Mouse (Mus musculus) spleen, adult 12 weeks (tissue): ENCODE results near the gene Nfatc4.

ENCODE experiments used
- DNase-seq: peaks from one replicate; pipeline ENCODE4 v3.0.0; 2022; ENCODE audit warnings: low spot score

Gene Nfatc4

GRCm38 (mm10) chr14:55822435-55822990, 431 bp upstream of the Nfatc4 start:
- peak; percentile 39 for DNase-seq

GRCm38 (mm10) chr14:55824001-55824480, 1.1 kb downstream of the Nfatc4 start:
- DNase-seq, result no peak

GRCm38 (mm10) chr14:55824481-55825215, 1.7 kb downstream of the Nfatc4 start:
- DNase-seq, result no peak

- no peak for DNase-seq
Measured at GRCm38 (mm10) chr14:55825216-55826051, 2.5 kb downstream of the Nfatc4 start.

- DNase-seq, result no peak
Measured at GRCm38 (mm10) chr14:55826142-55826541, 3.2 kb downstream of the Nfatc4 start.

- no peak for DNase-seq
Measured at GRCm38 (mm10) chr14:55826551-55827340, 3.8 kb downstream of the Nfatc4 start.

GRCm38 (mm10) chr14:55828716-55829263, 5.8 kb downstream of the Nfatc4 start:
- DNase-seq, result no peak

- no peak for DNase-seq
Measured at GRCm38 (mm10) chr14:55829854-55830253, 6.9 kb downstream of the Nfatc4 start.

GRCm38 (mm10) chr14:55830331-55830730, 7.4 kb downstream of the Nfatc4 start:
- no peak for DNase-seq

- no peak for DNase-seq
Measured at GRCm38 (mm10) chr14:55833126-55833525, 10.2 kb downstream of the Nfatc4 start.

GRCm38 (mm10) chr14:55834808-55835533, 12.0 kb downstream of the Nfatc4 start:
- DNase-seq, result no peak

- no peak for DNase-seq
Measured at GRCm38 (mm10) chr14:55838312-55838711, 15.4 kb downstream of the Nfatc4 start.

- DNase-seq, result no peak
Measured at GRCm38 (mm10) chr14:55838740-55839139, 15.8 kb downstream of the Nfatc4 start.

GRCm38 (mm10) chr14:55840853-55841366, 18.0 kb downstream of the Nfatc4 start:
- DNase-seq, result no peak

GRCm38 (mm10) chr14:55842794-55843193, 19.9 kb downstream of the Nfatc4 start:
- no peak for DNase-seq

- no peak for DNase-seq
Measured at GRCm38 (mm10) chr14:55845506-55846294, 22.8 kb downstream of the Nfatc4 start.

GRCm38 (mm10) chr14:55850885-55851284, 27.9 kb downstream of the Nfatc4 start:
- DNase-seq, result no peak

- no peak for DNase-seq
Measured at GRCm38 (mm10) chr14:55852646-55853551, 30.0 kb downstream of the Nfatc4 start.
